Mouse (Mus musculus) lung, adult 2 months (tissue): ENCODE data around the gene Setd3. TPM values are rescaled to one million over a fixed set of nuclear protein-coding genes. Genes with fewer than 3 reads are reported as not detected.

ENCODE experiments used
- DNase-seq: peaks from one replicate; pipeline ENCODE4 v3.0.0; 2022
- H3K4me1 ChIP-seq: fragments of 200-500 bp; 2 replicates; pipeline ENCODE4 v1.6.1; 2011; ENCODE audit warnings: low read length; ENCODE audit not compliant: control insufficient read depth, insufficient read depth
- H3K4me3 ChIP-seq: fragments of 200-500 bp; replicated peaks from 2 replicates; pipeline ENCODE3; 2011; ENCODE audit warnings: low read depth, mild to moderate bottlenecking, control low read depth, low read length; ENCODE audit errors: extremely low read depth
- CTCF ChIP-seq: fragments of 200-500 bp; IDR thresholded peaks from 2 replicates; pipeline ENCODE4 v1.5.1; 2011; ENCODE audit warnings: mild to moderate bottlenecking, low read length, control low read depth; ENCODE audit not compliant: insufficient read depth
- POLR2A ChIP-seq: fragments of 200-500 bp; IDR thresholded peaks from 2 replicates; pipeline ENCODE4 v1.6.1; 2011; ENCODE audit warnings: low read depth, mild to moderate bottlenecking, control low read depth, low read length, borderline replicate concordance; ENCODE audit errors: extremely low read depth
- WGBS: fragments of 180-500 bp; shearing (Covaris S2); methylation state at CpG from one replicate; pipeline ENCODE4 v1.1.7; 2018; 5-methylcytosine and 5-hydroxymethylcytosine counted together
- polyA plus RNA-seq: library from polyadenylated mRNA; depleted of rRNA; stranded (reverse); fragments of >200 nt; gene quantifications from 2 replicates; pipeline ENCODE4 v1.2.3, GENCODE M21; 2012

The Setd3 gene
- polyA plus RNA-seq, 1 experiment = 28.4 TPM

DNA sequence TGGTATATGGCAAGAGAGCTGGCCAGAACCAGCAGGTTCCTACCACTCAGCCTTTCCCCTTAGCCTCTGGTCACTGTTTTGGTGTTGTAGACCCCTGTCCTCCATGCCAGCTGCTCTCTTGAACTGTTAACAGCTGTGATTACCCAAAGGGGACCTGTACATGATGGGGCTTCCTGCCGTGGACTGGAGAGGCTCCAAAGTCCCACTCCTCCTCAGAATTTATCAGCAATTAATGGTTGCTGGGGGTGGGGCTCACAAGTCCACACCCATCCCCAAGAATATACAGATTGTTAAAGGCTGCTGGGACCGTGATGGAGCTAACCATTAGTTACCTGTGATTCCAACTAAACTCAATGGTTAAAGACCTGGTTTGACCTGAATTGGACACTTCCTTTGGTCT is 77.0 kb downstream of the Setd3 start:
- H3K4me1 ChIP-seq = peaks cover 4% of the 10 kb centered on the region; the same call in 1 of the 2 replicates
- TF ChIP-seq POLR2A (no peak), CTCF (no peak)
- 65% methylated on average over 2 of the region's 2 CpGs for WGBS
- no peak overlapping the region for H3K4me3 ChIP-seq
- no peak for DNase-seq

- no peak for DNase-seq
- peaks cover 4% of the 10 kb centered on the region; the same call in 1 of the 2 replicates for H3K4me1 ChIP-seq
- H3K4me3 ChIP-seq = no peak overlapping the region
- WGBS = 75% methylated on average over 8 of the region's 8 CpGs
- no peak for TF ChIP-seq CTCF
- TF ChIP-seq POLR2A = no peak
Observed at GRCm38 (mm10) chr12:108100181-108100580, 78.9 kb downstream of the Setd3 start.

DNA sequence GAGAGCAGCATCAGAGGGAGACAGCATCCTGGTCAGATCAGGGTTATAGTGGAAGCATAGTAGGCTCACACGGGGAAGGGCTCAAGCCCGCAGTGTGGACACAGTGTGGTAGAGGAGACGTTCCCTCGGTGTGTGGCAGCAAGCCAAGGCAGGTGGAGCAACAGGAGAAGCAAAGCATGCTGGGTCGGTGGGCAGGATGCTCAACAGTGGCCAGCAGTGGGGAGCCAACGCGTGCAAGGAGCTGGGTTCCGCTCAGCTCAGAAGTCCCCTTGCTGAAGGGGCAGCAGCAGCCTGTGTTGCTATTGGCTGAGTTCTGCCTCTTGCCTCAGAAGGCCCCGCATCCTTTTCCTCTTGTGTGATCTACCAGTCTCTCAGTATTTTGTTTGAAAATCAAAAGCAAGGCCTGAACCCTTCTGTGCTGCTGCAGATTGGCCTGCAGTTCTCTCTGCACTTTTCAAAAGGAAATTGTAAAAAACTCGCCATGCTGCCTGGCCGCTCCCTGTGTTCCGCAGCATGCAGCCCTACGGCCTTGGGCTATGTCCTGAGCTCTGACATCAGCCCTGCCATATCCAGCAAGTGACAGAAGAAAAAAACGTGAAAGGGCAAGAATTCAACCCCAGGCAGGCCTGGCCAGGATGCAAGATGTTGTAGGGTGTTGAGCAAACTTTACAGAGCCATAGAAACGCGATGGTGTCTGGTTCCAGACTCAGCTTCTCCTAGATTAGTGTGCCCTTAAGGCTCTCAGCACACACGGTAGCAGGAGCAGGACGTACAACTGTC is 80.7 kb downstream of the Setd3 start:
- no peak for DNase-seq
- WGBS = 50% methylated on average over 18 of the region's 18 CpGs
- Histone ChIP-seq H3K4me1 (no peaks in the 10 kb centered on the region), H3K4me3 (no peak overlapping the region)
- TF ChIP-seq POLR2A = no peak
- TF ChIP-seq CTCF = no peak

- Histone ChIP-seq H3K4me1 (no peaks in the 10 kb centered on the region), H3K4me3 (no peak overlapping the region)
- TF ChIP-seq CTCF = no peak
- no peak for TF ChIP-seq POLR2A
- 82% methylated on average over 8 of the region's 8 CpGs for WGBS
- DNase-seq = no peak
Observed at GRCm38 (mm10) chr12:108097643-108098042, 81.5 kb downstream of the Setd3 start.

GRCm38 (mm10) chr12:108088253-108088652 is 90.9 kb downstream of the Setd3 start:
- H3K4me1 ChIP-seq = no peaks in the 10 kb centered on the region
- H3K4me3 ChIP-seq = no peak overlapping the region
- DNase-seq = no peak
- WGBS = 62% methylated on average over 9 of the region's 9 CpGs
- TF ChIP-seq POLR2A (no peak), CTCF (no peak)

DNA sequence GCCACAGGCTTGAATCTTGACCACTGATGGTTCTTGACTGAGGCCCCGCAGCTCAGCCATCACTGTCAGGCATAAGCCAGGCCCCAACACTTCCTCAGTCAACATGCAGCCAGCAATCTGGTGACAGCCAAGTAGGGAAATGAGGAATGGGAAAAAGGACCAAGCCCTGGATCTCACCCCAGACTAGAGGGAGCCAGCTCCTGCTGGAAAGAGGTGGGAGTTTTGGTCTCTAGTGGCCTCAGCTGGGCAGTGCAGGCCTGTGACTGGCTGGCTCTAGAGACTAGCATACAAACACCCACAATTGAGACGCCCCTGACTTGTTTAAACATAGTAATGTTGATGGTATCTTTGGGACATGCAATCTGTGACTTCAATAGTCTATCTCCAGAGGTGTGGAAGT is 91.6 kb downstream of the Setd3 start:
- no peak for TF ChIP-seq CTCF
- DNase-seq = no peak
- Histone ChIP-seq H3K4me3 (no peak overlapping the region), H3K4me1 (no peaks in the 10 kb centered on the region)
- WGBS = 42% methylated on average over 2 of the region's 2 CpGs

DNA sequence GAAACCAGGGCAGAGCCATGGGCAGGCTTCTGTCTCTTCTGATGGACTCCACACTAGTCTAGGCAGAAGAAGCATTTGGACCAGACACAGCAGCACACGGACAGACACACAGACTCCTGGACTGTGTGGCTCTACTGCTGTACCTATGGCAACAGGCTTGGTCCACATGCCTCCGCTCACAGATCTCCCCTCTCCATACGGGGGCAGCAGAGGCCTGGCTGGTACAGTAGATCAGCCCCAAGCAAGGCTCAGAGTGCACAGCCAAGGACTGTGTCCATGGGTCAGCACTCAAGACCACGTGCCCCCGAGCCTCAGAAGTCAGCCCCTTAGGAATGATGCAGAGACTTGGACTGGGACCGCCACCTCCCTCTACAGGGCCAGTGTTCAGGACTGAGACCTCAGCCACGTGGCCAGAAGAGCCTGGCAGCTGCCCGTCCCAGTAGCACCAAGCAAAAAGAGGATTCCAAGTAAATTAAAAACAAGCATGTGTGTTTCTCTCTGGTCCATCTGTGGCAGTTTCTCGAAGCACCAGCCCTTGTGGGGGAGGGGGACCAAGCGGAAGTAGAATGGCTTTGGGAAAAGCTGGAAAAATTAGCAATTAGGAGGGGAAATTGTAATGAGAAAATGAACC is 100.9 kb downstream of the Setd3 start:
- DNase-seq = no peak
- 76% methylated on average over 10 of the region's 10 CpGs for WGBS
- TF ChIP-seq CTCF (no peak), POLR2A (no peak)
- no peak overlapping the region for H3K4me3 ChIP-seq
- no peaks in the 10 kb centered on the region for H3K4me1 ChIP-seq

GRCm38 (mm10) chr12:108072907-108073306 is 106.2 kb downstream of the Setd3 start:
- Histone ChIP-seq H3K4me3 (no peak overlapping the region), H3K4me1 (no peaks in the 10 kb centered on the region)
- 52% methylated on average over 5 of the region's 5 CpGs for WGBS
- no peak for DNase-seq
- TF ChIP-seq CTCF (no peak), POLR2A (no peak)

- WGBS = 43% methylated on average over 21 of the region's 21 CpGs
Observed at GRCm38 (mm10) chr12:108070685-108071662, 108.1 kb downstream of the Setd3 start.

More at GRCm38 (mm10) chr12:108070685-108071662, 108.1 kb downstream of the Setd3 start:
- DNase-seq = no peak
- Histone ChIP-seq H3K4me1 (no peaks in the 10 kb centered on the region), H3K4me3 (no peak overlapping the region)
- TF ChIP-seq CTCF = no peak
- TF ChIP-seq POLR2A = no peak
